Mouse (Mus musculus) frontal cortex, adult (tissue): ENCODE measurements around the gene Parn.
"Not testable (repeated sequence)": the region's sequence is repeated elsewhere in the genome, so short reads cannot be mapped to it uniquely, and the experiment has no call there.

Experiments
- ATAC-seq: cut with Nextera tagmentation; 2 replicates; pipeline ENCODE4 v1.9.2; 2017; ENCODE audit warnings: mild to moderate bottlenecking, moderate library complexity, mixed read lengths; ENCODE audit not compliant: low TSS enrichment

Parn gene

DNA sequence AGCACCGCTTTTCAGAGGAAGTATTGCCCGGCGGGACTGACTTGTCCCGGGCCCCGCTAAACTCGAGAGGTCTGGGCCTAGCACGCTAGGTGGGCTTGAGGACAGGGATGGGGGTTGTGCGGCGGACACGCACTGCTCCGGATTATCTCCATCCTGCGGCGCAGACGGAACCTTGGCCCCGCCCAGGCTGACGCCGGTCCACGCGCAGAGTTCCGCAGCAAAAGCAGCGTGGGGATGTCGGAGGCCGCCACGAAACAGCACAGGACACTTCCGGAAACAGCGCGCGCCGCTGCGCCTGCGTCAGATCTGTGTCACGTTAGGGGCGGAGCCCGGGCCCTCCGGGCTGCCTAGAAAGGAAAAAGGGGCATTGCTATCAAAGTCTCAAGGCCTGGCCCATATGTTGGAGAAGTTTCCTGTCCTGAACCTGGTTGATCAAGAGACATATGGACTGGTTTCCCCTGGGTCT is at the start of gene Parn:
TSS of gene Parn (minus strand) at position 293 of the 466 bp plus-strand sequence.
- ATAC-seq = peak; percentile 90

DNA sequence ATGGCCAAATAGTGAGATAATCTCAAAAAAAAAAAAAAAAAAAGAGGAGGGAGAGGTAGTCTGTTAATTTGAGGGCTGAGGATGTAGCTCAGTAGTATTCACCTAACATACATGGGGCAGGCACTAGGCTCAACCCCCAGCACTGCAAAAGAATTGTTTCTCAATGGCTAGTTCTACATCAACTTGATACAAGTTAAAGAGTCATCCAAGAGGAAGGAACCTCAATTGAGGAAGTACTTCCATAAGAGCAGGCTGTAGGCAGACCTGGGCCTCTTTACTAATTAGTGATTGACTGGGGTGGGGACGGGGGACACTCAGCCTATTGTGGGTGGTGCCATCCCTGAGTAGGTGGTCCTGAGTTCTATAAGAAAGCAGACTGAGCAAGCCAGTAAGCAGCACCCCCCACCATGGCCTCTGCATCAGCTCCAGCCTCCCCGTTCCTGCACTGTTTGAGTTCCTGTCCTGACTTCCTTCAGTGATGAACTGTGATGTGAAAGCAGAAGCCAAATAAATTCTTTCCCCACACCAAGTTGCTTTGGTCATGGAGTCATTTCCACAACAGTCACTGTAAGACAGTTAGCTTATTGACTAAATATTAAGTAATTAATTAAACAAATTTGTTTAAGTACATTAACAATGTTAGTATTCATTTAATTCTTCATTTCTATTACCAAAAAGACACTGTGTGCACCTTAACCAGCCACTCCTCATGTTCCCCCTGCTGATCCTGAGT is 49.0 kb upstream of the Parn start:
- ATAC-seq = no peak

DNA sequence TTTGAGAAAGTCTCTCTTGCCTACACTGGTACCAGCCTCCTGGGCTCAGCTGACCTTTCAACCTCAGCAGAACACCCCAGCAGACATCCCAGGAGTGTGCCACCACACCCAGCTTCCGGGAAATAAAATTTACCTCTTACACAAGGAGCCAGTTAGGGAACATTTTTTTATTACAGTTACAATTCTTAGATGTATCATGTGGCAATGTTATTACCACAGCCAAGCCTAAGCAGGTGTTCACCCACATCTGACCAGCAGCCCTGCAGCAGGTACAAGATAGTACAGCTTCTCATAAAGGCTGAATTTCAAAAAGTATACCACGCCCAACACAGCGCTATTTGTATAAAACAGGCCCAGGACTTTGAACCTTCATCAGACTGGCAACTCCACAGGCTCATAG is 46.9 kb upstream of the Parn start:
- no peak for ATAC-seq

DNA sequence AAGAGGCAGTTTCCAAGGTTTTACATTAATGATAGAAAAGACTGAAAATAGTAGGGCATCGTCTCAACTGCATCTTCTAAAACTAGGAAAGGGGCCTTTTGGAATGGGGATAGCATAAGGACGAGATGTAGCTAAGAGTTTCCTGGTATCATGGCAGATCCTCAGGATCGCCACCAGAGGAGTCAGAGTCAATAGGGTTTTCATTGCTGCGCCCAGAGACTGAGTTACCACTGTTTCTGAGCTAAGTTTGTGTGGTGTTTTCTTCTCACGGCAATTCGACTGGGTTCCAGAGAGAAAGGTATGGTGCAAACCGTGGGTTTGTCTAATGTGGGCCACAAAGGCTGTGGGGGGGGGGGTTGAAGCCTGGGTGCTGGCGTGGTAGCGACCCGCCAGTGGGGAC is 36.7 kb upstream of the Parn start:
- ATAC-seq = no peak

DNA sequence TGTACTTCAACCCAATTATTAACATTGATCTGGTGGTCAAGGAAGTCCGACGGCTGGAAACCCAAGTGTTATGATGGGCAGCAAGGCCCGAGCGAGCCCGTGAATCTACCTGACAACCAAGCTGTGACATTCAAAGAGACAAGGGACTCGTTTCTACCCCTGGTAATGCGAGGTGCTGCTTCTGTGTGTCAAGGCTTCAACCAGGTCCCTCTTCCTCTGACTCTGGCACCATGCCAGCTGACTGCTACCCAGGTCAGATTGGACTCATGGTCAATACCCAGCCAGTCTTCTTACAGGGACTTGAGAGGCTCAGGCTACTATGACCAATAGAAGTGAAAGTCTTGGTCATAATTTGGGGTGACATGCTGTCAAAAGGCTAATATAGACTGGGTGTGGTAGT is 34.2 kb upstream of the Parn start:
- no peak for ATAC-seq

DNA sequence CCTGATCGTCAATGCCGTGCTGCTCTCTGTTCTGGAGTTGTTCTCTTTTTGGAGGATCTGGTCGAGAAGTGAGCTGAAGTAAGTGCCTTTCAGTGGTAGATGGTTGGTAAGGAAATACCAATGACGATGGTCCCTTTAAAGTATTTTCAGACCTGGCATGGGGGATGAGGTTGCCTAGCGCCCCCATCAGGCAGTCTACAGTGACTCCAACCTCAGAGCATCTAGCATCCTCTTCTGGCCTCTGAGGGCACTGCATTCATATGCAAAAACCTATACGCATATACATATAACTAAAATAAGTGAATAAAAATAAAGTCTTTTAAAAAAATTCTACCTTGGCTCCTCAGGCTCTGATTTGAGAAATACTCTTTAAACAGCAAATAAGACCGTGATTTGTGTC is 31.0 kb upstream of the Parn start:
- ATAC-seq = no peak

DNA sequence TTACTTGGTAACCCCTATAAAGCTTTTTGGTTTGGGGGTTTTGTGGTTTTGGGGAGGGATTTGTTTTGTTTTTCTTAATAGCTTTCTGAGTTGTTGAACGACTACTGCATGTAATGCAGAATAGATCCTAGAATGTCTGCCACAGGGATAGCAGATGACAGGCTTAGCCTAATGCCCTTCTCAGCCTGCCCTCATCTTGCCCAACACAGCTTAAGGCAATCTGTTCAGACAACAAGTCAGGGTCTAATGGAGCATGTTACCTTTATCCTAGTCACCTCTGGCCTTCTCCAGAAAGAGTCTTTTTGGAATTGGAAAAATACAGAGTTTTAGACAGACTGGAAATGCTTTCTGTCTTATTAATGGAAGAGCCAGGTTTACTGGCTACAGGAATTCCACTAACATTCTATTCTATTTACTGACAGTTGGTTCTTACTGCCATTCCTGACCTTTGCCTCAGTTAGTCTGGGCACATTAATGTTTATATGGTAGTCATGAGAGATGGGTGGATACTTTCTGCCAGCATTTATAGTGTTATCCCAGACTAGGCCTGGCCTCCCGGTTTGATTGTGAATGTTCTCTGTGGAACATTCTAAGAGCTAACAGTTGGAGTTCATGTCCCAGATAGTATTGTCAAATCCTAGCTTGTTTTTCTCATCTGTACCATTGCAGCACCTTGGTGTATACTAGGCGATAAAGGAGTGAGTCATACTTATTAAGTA is 10.8 kb upstream of the Parn start:
- ATAC-seq = no peak

DNA sequence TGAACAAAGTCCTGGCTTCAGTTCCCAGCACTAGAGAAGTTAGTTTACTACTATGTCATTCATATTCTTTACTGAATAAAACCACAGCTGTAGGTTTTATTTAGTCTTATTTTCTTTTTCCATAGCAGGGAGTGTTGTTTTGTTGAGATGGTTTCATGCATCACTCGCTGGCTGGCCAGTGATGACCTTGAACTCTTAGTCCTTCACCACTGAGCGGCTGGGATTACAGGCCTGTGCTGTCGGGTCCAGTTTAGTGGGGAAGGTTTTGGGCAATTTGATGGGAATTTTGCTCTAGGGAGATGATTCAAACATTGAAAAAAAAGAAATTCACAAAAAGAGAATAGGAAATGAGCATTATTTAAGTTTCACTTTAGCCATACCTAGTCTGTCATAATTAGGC is 6.5 kb upstream of the Parn start:
- ATAC-seq = no peak

DNA sequence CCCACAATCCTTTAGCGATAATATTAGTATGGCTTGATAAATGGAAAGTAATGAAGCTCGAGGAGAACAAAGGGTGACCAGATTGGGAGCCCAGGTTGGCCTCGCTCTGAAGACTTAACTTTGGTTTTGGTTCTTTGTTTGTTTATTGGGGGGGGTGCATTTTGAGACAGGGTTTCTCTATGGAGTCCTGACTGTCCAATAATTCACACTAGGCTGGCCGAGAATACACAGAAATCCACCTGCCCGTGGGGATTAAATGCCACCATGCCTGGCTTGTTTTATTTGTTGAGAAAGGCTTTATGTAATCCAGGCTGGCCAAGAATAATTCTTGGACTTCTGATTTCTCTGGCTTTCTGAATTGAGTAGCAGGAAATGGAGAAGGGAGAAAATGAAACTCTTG is 5.1 kb upstream of the Parn start:
- ATAC-seq = no peak

DNA sequence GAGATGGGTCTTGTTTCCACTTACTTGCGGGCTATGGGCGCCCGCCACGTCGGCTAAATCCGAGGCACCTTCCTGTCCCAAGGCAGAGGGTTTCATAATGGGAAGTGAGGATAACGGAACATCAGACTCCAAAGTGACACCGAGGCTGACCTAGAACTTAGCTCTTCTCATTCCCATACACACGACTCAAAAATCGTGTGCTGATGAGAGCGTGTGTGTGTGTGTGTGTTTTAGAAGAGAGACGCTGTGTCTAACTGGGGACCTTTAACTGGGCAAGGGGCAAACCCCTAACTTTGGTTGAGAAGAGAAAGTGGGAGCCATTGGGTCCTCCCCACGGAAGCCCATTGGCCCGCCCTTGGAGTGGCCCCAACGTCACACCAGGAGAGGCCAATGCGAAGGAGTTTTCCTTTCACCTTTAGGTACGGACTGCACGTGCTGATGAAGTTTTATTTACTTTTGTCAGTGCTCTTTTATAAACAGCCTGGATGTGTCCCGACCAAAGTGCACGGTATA is 4.5 kb upstream of the Parn start:
- no peak for ATAC-seq

DNA sequence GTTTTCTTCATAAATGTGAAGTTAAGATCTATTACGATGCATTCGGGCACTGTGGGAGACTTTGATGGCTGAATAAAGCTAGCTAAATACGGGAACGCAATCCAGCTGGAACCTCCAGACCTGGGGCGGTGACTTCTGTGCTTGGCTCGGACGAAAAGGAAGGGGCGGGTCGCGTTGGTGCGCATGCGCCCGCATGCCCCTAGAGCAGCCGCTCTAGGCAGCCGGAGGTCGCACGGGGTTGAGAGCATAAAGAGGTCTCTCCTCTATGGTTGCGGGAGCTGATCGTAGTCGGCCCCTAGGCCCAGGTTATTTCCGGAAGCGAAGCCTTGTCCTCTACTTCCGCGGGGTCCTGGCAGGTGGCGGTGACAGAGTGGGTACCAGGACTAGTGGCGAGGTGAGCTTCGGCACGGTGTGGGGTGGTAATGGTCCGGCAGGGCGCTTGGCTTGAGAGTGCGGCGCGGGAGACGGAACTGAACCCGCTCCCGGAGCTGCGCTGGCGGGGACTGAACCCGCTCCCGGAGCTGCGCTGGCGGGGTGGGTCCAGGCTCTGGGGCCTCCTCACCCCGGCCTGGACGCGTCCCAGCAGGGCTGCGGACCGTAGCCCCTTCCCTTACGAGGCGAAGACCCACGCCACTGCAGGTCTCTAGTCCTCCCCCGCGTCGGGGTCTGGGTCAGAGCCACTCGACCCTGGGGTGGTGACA is 3.9 kb upstream of the Parn start, which contains the start of the genes Bfar and 3110001I22Rik:
TSS of gene Bfar (plus strand) at position 174 of the 701 bp plus-strand sequence.
TSS of gene 3110001I22Rik (plus strand) at position 245 of the 701 bp plus-strand sequence.
- ATAC-seq = peak; percentile 82

DNA sequence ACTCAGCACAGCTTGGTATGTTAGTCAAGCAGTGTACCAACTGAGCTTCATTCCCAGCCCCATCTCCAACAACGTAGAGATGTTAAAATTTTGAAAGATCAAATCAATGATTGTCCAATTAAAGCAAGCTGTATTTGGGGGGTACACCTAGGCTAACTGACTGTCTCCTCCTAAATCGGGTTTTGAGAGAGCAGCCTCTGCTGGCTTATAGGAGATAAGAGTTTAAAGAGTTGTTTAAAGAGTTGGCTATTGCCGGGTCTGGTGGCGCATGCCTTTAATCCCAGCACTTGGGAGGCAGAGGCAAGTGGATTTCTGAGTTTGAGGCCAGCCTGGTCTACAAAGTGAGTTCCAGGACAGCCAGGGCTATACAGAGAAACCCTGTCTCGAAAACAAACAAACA is 2.9 kb upstream of the Parn start:
- ATAC-seq = not testable (repeated sequence)

DNA sequence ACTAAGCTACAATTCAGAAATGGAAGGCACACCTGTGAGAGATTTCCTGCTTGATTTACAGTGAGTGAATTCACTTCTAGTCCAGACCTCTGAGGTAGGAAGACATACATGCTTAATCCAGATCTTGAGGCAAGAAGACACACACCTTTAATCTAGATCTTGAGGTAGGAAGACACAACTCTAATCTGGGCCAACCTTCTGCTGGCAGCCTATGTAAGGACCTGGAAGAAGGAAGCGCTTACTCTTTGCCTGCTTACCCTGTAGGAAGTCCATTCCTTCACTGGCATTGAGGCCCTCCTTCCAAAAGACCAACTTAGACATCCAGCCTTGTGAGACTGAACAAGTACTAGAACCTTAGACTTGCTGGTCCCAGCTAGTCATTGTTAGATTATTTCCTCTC is 1.3 kb upstream of the Parn start:
- ATAC-seq = no peak

DNA sequence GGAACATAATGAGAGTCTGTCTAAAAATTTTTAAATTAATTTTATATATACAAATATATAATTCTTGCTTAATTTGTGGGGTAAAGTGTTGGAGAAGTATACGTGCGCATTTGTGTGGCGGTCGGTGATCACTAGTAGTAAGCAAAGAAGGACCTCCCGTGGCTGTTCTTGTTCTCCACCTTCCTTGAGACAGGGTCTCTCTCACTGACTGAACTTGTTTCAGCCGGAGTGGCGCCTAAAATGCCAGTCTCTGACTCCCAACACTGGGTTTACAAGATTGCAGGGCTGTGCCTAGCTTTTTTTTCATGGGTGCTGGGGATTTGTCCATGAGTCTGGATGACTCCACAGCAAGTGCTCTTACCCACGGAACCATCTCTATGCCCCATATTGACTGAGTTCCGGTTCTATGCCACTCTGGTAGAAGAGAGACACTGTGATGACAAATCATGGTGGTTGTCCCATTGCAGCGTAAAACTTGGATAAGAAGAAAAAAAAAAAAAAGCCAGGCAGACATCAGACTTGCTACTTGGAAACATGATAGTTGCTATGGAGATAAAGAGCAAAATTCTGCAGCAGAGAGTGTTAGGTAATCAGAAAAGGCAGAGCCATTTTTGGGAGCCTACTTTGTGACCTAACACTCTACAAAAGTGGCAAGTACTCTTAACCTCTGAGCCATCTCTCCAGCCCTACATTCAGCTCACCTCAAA is 585 bp upstream of the Parn start:
- ATAC-seq = no peak

DNA sequence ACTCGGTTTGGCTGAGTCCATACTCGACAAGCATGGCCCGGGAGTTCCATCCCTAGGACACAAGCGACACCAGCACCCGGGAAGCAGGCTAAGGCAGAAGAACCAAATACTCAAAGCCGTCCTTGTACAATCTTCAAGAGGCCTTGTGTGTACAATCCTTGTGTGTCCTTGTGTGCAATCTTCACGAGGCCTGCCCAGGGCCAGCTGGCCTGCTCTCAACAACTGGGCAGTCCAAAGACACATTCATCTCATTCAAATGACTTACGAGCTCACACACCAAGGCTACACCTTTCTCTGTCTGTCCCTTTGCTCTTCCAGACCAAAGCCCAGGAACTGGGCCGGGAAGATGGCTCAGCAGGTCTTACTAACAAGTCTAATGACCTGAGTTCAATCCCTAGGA is 7.2 kb downstream of the Parn start:
- ATAC-seq = no peak

DNA sequence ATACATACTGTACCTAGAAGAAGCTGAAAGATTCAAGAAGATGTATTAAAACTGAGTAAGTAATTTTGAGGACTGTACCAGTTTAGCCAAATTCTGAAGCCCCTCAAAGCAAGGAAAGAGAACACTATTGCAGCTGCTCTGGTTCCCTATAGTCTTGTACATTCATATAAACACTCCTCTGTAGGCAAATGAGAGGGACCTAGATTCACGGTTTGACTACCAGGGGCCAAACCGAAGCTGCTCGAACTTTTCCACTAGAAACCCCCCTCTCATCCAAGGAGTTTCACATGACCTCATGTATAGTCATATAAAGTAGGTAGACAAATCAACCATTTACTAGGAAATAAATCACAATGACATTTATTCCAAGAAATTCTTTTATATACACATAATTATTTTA is 9.1 kb downstream of the Parn start:
- ATAC-seq = no peak

DNA sequence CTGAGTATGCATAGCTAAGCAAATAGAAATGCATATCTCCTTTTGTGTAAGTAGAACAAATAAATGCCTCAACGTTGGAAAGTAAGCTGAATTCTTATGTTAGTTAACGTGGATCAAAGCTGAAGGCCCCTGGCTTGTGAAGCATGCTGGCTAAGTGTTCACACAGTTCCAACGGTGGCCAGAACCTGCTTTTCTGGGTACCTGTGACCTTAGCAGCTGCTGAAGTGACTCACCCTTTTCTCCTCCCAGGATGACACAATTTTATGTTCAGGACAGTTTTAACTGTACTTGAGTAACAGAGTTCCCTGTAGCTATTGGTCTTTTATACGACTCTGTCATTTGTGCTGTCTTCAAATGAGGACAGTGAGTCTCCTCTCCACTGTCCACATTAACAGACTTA is 22.0 kb downstream of the Parn start:
- ATAC-seq = no peak

DNA sequence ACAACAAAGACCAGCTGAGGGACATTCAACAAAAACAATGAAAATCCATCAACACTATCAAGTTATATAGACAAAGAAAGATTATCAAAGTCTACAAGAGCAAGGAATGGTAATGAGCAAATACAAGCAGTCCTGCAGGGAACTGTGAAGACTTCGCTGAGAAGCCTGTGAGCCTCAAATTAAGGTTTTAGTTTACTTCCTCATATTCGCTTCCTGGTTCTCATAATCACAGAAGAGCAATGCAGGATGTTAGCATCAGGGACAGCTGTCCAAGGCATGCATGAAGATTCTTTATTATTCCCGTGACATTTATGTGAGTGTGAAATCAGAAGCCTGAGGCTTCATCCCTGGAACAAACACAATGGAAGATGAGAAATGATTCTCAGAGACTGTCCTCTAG is 23.5 kb downstream of the Parn start:
- ATAC-seq = no peak

DNA sequence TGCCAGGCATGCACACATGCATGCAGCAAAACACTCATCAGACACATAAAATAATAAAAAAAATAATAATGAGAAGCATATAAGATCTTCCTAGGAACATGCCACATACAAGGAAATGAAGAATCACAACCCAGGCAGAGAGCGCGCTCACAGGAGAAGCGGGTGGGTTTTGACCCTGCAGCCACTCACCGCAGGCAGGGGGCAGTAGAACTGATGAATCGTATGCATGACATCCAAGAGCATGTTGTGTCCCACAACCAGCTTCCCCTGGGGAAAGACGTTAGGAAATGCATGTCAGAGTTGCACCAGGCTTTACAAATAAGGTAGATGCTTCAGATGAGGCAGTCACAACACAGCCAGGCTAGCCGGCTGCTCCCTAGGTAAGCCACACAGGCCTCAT is 27.9 kb downstream of the Parn start:
- no peak for ATAC-seq

DNA sequence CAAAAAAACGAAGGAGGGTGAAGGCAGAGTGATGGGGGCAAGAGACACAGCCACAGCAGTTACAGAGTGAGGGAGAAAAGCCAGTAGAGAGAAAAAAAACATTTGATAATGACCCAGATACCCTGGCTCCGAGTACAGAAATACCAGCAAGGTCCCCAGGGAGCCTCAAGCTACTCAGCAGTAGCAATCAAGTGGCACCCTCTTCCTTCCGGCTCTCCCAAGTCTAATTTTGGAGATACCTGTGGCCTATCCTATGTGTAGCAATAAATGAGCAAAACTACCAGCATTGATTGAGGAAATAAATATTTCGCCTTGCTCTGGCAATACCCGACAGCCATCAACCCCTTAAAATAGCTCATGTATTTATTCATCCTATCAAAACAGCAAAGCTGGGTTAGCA is 28.5 kb downstream of the Parn start:
- ATAC-seq = no peak

DNA sequence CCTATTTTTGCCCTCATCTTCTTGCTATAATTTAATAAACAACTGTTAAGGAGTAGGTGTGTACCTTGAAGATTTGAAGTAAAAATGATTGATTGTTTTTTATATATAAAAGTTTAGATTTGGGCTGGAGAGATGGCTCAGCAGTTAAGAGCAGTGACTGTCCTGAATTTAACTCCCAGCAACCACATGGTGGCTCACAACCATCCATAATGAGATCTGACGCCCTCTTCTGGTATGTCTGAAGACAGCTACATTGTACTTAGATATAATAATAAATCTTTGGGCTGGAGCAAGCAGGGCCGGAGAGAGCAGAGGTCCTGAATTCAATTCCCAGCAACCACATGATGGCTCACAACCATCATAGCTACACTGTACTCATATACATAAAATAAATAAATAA is 29.8 kb downstream of the Parn start:
- ATAC-seq = not testable (repeated sequence)

DNA sequence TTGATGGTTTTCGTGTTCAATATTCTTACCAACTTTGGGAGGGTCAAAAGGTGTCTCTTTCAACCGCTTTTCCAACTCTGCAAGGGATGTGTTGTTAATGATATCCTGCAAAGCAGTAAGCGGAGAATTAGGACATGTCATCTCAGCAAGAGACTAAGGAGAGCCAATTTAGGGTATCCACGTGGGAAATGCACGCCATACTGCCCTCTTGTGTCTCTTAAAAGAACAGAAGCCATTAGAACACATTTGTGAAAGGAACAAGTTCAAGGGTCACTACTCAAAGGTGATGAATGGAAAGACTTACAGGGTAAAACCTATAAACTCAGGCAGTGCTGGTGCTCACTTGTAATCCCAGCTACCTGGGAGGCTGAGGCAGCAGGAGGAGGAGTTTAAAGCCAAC is 39.6 kb downstream of the Parn start:
- ATAC-seq = no peak
